Mouse (Mus musculus): ENCODE data around the gene Gfap. TPM values are rescaled to one million over a fixed set of nuclear protein-coding genes. Genes with fewer than 3 reads are reported as not detected.

Gene Gfap
- polyA plus RNA-seq, 2 experiments, result 9.3 to 12.6 TPM

DNA sequence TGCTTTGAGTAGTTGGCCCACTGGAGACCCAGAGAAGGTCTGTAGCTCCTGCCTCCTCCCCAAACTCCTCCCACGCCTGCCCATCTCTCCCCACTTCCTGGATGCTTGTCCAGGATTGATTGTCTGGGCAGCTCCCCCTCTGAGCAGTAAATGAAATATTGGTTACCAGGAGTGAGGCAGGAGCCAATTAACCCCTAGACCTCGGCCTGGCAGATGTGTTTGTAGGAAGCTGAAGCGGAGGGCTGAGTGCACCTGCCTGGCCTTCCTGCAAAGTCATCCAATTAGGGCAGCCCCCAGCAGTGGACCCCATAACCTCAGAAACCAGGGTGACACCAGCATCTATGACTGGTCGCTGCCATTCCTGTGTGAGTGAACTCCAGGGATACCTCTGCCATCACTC lies 35.6 kb upstream of the Gfap start:
- Histone ChIP-seq H3K27me3 (ENCODE audit: control insufficient read depth, insufficient read depth, low read length) (peaks cover 13% of the 10 kb centered on the region), H3K4me1 (replicated peaks; ENCODE audit: control insufficient read depth in 2 of 2, insufficient read depth in 2 of 2, low read length in 1 of 2) (peaks cover 2 to 7% of the 10 kb centered on the region in 2 experiments; a peak in 3 of 4 replicates), H3K4me3 (ENCODE audit: insufficient read depth in 1 of 2, low read depth in 2 of 2, low read length in 2 of 2) (no peak overlapping the region), H3K9me3 (ENCODE audit: control insufficient read depth, low read length) (no peaks in the 10 kb centered on the region), H3K36me3 (replicated peaks; ENCODE audit: control insufficient read depth, insufficient read depth, low read depth) (no peaks in the 10 kb centered on the region), H3K27ac (no peak overlapping the region), H3K4me2 (ENCODE audit: low read depth) (no peak overlapping the region), H3K9ac (replicated peaks) (no peak overlapping the region)
- TF ChIP-seq EP300 (IDR thresholded peaks at IDR 0.05; ENCODE audit: low read depth), result no peak
- TF ChIP-seq CTCF (IDR thresholded peaks at IDR 0.05; ENCODE audit: low read depth), result no peak
- no peak for ATAC-seq (ENCODE audit: insufficient read depth)
- DNase-seq (ENCODE audit: low read depth in 3 of 3, low spot score in 3 of 3), result no peak
- 35% methylated on average over 4 of the region's 4 CpGs for WGBS (ENCODE audit: insufficient replicate concordance)

DNA sequence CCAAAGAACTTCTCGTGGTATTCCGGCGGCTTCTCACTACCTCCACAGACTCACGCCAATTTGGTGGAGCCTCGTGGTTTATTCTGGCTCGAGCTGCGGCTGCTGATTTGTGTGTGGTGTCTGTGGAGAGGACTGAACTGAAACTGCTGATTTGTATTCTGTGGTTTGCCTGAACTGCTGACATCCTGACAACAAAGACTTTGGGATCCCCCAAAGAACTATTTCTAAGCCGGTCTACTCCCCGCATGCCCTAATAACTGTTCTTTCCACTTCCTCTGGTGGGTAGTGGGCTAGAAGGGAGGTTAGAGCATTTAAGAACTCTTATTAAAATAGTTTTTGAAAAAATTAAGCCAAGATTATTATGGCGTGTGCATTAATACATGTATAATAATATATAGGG lies 30.0 kb upstream of the Gfap start:
- no peak overlapping the region for H3K9ac ChIP-seq (replicated peaks)
- 58% methylated on average over 10 of the region's 10 CpGs for WGBS (ENCODE audit: insufficient replicate concordance)
- H3K4me3 ChIP-seq (ENCODE audit: insufficient read depth in 1 of 2, low read depth in 2 of 2, low read length in 2 of 2), result no peak overlapping the region
- DNase-seq (ENCODE audit: low read depth in 3 of 3, low spot score in 3 of 3) (no peak), ATAC-seq (ENCODE audit: insufficient read depth) (no peak)
- H3K36me3 ChIP-seq (replicated peaks; ENCODE audit: control insufficient read depth, insufficient read depth, low read depth), result no peaks in the 10 kb centered on the region
- no peak for TF ChIP-seq CTCF (IDR thresholded peaks at IDR 0.05; ENCODE audit: low read depth)
- no peak for TF ChIP-seq EP300 (IDR thresholded peaks at IDR 0.05; ENCODE audit: low read depth)
- peaks cover 0 to under 1% of the 10 kb centered on the region in 2 experiments for H3K4me1 ChIP-seq (replicated peaks; ENCODE audit: control insufficient read depth in 2 of 2, insufficient read depth in 2 of 2, low read length in 1 of 2)
- H3K27ac ChIP-seq, result no peak overlapping the region
- H3K27me3 ChIP-seq (ENCODE audit: control insufficient read depth, insufficient read depth, low read length), result no peaks in the 10 kb centered on the region; the same call in 1 of the 2 replicates
- no peak overlapping the region for H3K4me2 ChIP-seq (ENCODE audit: low read depth)
- H3K9me3 ChIP-seq (ENCODE audit: control insufficient read depth, low read length), result no peaks in the 10 kb centered on the region

DNA sequence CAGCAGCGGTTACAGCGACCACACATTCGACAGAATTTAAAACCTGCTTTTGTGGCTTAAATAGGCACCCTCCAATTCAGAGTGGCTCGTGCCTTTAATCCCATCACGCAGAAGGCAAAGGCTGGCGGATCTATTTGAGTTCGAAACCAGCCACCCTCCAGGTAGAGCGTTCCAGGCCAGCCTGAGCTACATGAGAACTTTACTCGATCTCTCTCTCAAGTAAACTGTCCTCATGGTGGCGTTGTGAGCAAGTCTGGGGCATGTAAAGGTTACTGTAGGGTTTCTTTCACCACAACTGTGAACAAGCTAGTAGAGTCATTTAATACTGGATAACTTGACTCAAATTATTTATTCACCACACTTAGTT lies 24.6 kb upstream of the Gfap start:
- no peak for TF ChIP-seq EP300 (IDR thresholded peaks at IDR 0.05; ENCODE audit: low read depth)
- TF ChIP-seq CTCF (IDR thresholded peaks at IDR 0.05; ENCODE audit: low read depth), result peak; percentile 49
- Histone ChIP-seq H3K4me2 (ENCODE audit: low read depth) (peak overlapping the region; percentile 81), H3K27ac (peak overlapping the region; percentile 92), H3K36me3 (replicated peaks; ENCODE audit: control insufficient read depth, insufficient read depth, low read depth) (peaks cover 27% of the 10 kb centered on the region), H3K4me1 (replicated peaks; ENCODE audit: control insufficient read depth in 2 of 2, insufficient read depth in 2 of 2, low read length in 1 of 2) (peaks cover 4 to 16% of the 10 kb centered on the region in 2 experiments), H3K4me3 (ENCODE audit: insufficient read depth in 1 of 2, low read depth in 2 of 2, low read length in 2 of 2) (peak overlapping the region; percentile 83 to 94), H3K27me3 (ENCODE audit: control insufficient read depth, insufficient read depth, low read length) (no peaks in the 10 kb centered on the region), H3K9me3 (ENCODE audit: control insufficient read depth, low read length) (no peaks in the 10 kb centered on the region), H3K9ac (replicated peaks) (peak overlapping the region; percentile 83)
- under 1% methylated on average over 10 of the region's 10 CpGs for WGBS (ENCODE audit: insufficient replicate concordance)
- DNase-seq (ENCODE audit: low read depth in 3 of 3, low spot score in 3 of 3) (peak; percentile 50 to 67 (median 51)), ATAC-seq (ENCODE audit: insufficient read depth) (peak; percentile 47)

DNA sequence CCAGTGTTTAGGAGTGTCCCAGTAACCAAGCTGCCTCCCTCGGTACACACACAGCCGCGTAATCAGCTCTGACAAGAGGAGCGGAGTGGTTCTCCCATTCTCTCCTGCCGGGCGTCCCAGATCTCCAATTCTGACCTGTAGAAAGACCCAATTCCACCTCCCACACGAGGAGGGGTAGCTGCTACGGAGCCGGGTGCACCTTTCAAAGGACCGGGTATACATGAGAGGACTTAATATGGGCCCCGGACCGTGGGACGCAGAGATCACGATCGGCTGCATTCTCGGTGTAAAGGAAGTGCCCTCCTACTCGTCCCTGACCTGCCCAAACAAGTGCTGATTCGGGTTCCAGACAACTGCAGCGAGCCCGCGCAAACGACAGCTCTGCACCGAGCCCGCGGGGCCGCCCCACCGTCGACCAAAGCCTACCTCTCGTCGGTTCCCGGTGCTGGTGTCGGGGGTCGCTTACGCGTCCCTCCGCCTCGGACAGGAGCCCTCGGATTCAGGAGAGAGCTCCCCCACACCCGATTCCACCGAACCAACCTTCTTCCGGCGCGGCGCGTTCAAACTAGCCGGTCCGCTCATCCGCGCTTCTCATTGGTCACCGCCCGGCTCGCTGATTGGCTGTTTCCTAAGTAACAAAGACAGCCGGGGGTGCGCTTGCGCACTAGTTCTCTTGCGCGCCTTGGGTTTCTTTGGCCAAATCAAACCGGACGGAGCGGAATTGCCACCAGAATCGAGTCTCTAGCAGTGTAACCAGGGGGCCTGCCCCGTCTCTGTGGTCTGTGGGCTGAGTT lies 24.0 kb upstream of the Gfap start, which contains the start of gene Kif18b:
Kif18b (minus strand) TSS at position 568 of the 794 bp plus-strand sequence.
- WGBS (ENCODE audit: insufficient replicate concordance), result under 1% methylated on average over 62 of the region's 62 CpGs
- Histone ChIP-seq H3K27me3 (ENCODE audit: control insufficient read depth, insufficient read depth, low read length) (no peaks in the 10 kb centered on the region), H3K9me3 (ENCODE audit: control insufficient read depth, low read length) (no peaks in the 10 kb centered on the region), H3K36me3 (replicated peaks; ENCODE audit: control insufficient read depth, insufficient read depth, low read depth) (peaks cover 31% of the 10 kb centered on the region), H3K4me1 (replicated peaks; ENCODE audit: control insufficient read depth in 2 of 2, insufficient read depth in 2 of 2, low read length in 1 of 2) (peaks cover 4 to 16% of the 10 kb centered on the region in 2 experiments), H3K4me2 (ENCODE audit: low read depth) (peak within 1 kb of the TSS; percentile 87), H3K4me3 (ENCODE audit: insufficient read depth in 1 of 2, low read depth in 2 of 2, low read length in 2 of 2) (peak within 1 kb of the TSS; percentile 94 to 95), H3K9ac (replicated peaks) (peak within 1 kb of the TSS; percentile 99), H3K27ac (peak within 1 kb of the TSS; percentile 95)
- ATAC-seq (ENCODE audit: insufficient read depth) (peak; percentile 92), DNase-seq (ENCODE audit: low read depth in 3 of 3, low spot score in 3 of 3) (peak; percentile 96 to 97 (median 96))
- TF ChIP-seq EP300 (IDR thresholded peaks at IDR 0.05; ENCODE audit: low read depth) (no peak; the same call in 1 of the 2 replicates), CTCF (IDR thresholded peaks at IDR 0.05; ENCODE audit: low read depth) (no peak)

DNA sequence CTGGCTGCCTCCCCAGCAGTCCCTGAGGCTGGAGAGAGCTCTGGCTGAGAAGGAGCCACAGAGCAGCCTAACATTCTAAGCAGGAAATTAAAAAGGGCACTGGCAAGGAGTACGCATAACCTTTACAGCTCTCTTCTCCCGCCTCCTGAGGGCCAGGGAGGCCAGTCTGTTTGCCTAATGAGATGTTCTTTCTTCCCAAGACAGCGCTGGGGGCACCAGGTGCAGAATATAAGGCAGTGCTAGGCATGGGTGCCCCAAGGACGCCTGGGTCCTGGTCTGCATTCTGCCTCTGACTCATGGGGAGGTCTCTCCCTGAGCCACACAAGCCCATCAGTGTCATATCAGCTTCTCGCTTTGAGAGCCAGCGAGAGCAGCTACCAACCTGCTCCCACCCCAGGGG lies 20.8 kb upstream of the Gfap start:
- no peaks in the 10 kb centered on the region for H3K9me3 ChIP-seq (ENCODE audit: control insufficient read depth, low read length)
- TF ChIP-seq EP300 (IDR thresholded peaks at IDR 0.05; ENCODE audit: low read depth) (no peak), CTCF (IDR thresholded peaks at IDR 0.05; ENCODE audit: low read depth) (no peak)
- DNase-seq (ENCODE audit: low read depth in 3 of 3, low spot score in 3 of 3) (no peak), ATAC-seq (ENCODE audit: insufficient read depth) (no peak)
- peaks cover 4 to 16% of the 10 kb centered on the region in 2 experiments for H3K4me1 ChIP-seq (replicated peaks; ENCODE audit: control insufficient read depth in 2 of 2, insufficient read depth in 2 of 2, low read length in 1 of 2)
- 90% methylated on average over 6 of the region's 6 CpGs for WGBS (ENCODE audit: insufficient replicate concordance)
- no peak overlapping the region for H3K4me2 ChIP-seq (ENCODE audit: low read depth)
- no peak overlapping the region for H3K27ac ChIP-seq
- no peaks in the 10 kb centered on the region for H3K27me3 ChIP-seq (ENCODE audit: control insufficient read depth, insufficient read depth, low read length)
- H3K36me3 ChIP-seq (replicated peaks; ENCODE audit: control insufficient read depth, insufficient read depth, low read depth), result peaks cover 41% of the 10 kb centered on the region
- 0 out of 2 replicates have a peak overlapping the region, but pooled peaks have one; percentile 6 for H3K9ac ChIP-seq (replicated peaks)
- no peak overlapping the region for H3K4me3 ChIP-seq (ENCODE audit: insufficient read depth in 1 of 2, low read depth in 2 of 2, low read length in 2 of 2)
